Mouse (Mus musculus) ES-E14 (cell line): Measurements from ENCODE around the gene Amer2. TPM values are rescaled to one million over a fixed set of nuclear protein-coding genes. Genes with fewer than 3 reads are reported as not detected.

ENCODE experiments used
- DNase-seq: peaks from one replicate; pipeline ENCODE4 v3.0.0-alpha.2; 2013; ENCODE audit warnings: low read depth, low spot score
- H3K27ac ChIP-seq: 2 replicates; pipeline ENCODE4 v1.5.1; 2012; ENCODE audit warnings: low read depth, mild to moderate bottlenecking, low read length, moderate library complexity, mixed read lengths; ENCODE audit not compliant: poor library complexity, insufficient read depth, severe bottlenecking
- H3K36me3 ChIP-seq: 2 replicates; pipeline ENCODE4 v1.6.1; 2012; ENCODE audit warnings: mild to moderate bottlenecking, low read length, moderate library complexity, mixed read lengths; ENCODE audit not compliant: control insufficient read depth, poor library complexity, insufficient read depth, severe bottlenecking
- H3K4me1 ChIP-seq, 2 experiments: fragments of 150-350 bp in 1 of 2; sonication (generic) in 1 of 2; 2 replicates each; pipeline ENCODE4 v1.6.1; 2012; ENCODE audit warnings: low read length in 2 of 2, mild to moderate bottlenecking in 1 of 2, mixed read lengths in 1 of 2; ENCODE audit not compliant: control insufficient read depth in 2 of 2, insufficient read depth in 2 of 2, poor library complexity in 1 of 2
- H3K4me3 ChIP-seq, 2 experiments: fragments of 150-350 bp in 1 of 2; sonication (generic) in 1 of 2; 2 replicates each; pipeline ENCODE4 v1.5.1; 2012; ENCODE audit warnings: low read length in 2 of 2, low read depth in 1 of 2, mild to moderate bottlenecking in 1 of 2, mixed read lengths in 1 of 2; ENCODE audit not compliant: insufficient read depth in 1 of 2, poor library complexity in 1 of 2, severe bottlenecking in 1 of 2
- H3K9ac ChIP-seq: 2 replicates; pipeline ENCODE4 v1.6.1; 2012; ENCODE audit warnings: low read depth, mild to moderate bottlenecking, low read length, mixed read lengths; ENCODE audit not compliant: poor library complexity, insufficient read depth, severe bottlenecking
- H3K9me3 ChIP-seq: fragments of 150-350 bp; sonication (generic); 2 replicates; pipeline ENCODE4 v1.6.1; 2012; ENCODE audit warnings: low read depth, mild to moderate bottlenecking, low read length; ENCODE audit not compliant: control insufficient read depth, insufficient read depth
- CHD2 ChIP-seq: IDR thresholded peaks from 2 replicates; pipeline ENCODE4 v1.6.1; 2014; ENCODE audit warnings: mild to moderate bottlenecking, low read depth, low read length, inconsistent platforms
- HCFC1 ChIP-seq: IDR thresholded peaks from 2 replicates; pipeline ENCODE4 v1.6.1; 2012; ENCODE audit warnings: low read length, inconsistent platforms, borderline replicate concordance; ENCODE audit not compliant: insufficient read depth
- MAFK ChIP-seq: IDR thresholded peaks from 2 replicates; pipeline ENCODE4 v1.6.1; 2014; ENCODE audit warnings: mild to moderate bottlenecking, low read depth, low read length, inconsistent platforms; ENCODE audit not compliant: insufficient read depth
- ZC3H11A ChIP-seq: IDR thresholded peaks from 2 replicates; pipeline ENCODE4 v1.6.1; 2012; ENCODE audit warnings: low read depth, mild to moderate bottlenecking, inconsistent platforms, low read length, borderline replicate concordance
- ZNF384 ChIP-seq: IDR thresholded peaks from 2 replicates; pipeline ENCODE4 v1.6.1; 2012; ENCODE audit warnings: low read depth, low read length, inconsistent platforms
- in situ Hi-C, 2 experiments: fragments of 600-800 bp; cut with MboI; formaldehyde crosslinking; loops; one replicate each; pipeline ENCODE4 v1.15.1; 2025; ENCODE audit warnings: low sequenced_read_pairs in 2 of 2, inconsistent platforms in 1 of 2; ENCODE audit not compliant: unreplicated experiment in 2 of 2
- total RNA-seq: library from RNA; depleted of rRNA; stranded (reverse); fragments of 300-350 nt; gene quantifications from 2 replicates; pipeline ENCODE4 v1.2.3, GENCODE M21; 2012

Amer2 gene
- total RNA-seq, 1 experiment, result 0.09 TPM

GRCm38 (mm10) chr14:60397321-60397720 is 24.3 kb downstream of the Amer2 start:
- Histone ChIP-seq H3K4me1 (no peaks in the 10 kb centered on the region; a peak in 2 of 4 replicates), H3K36me3 (no peaks in the 10 kb centered on the region), H3K9ac (no peak overlapping the region), H3K27ac (no peak overlapping the region), H3K9me3 (no peaks in the 10 kb centered on the region), H3K4me3 (no peak overlapping the region)
- no peak for DNase-seq
- in situ Hi-C loops, result no loop called here
- TF ChIP-seq CHD2 (no peak), ZNF384 (no peak), ZC3H11A (no peak), HCFC1 (no peak), MAFK (no peak)

- DNase-seq, result no peak
- in situ Hi-C loops, result no loop called here
- no peaks in the 10 kb centered on the region for H3K9me3 ChIP-seq
- H3K27ac ChIP-seq, result no peak overlapping the region
- H3K36me3 ChIP-seq, result no peaks in the 10 kb centered on the region
- no peaks in the 10 kb centered on the region; a peak in 2 of 4 replicates for H3K4me1 ChIP-seq
- no peak overlapping the region for H3K9ac ChIP-seq
- TF ChIP-seq ZC3H11A (no peak), ZNF384 (no peak), MAFK (no peak), HCFC1 (no peak)
- H3K4me3 ChIP-seq, result no peak overlapping the region
These were observed 25.8 kb downstream of the Amer2 start for GRCm38 (mm10) chr14:60398861-60399260.

GRCm38 (mm10) chr14:60403228-60403627 is 30.2 kb downstream of the Amer2 start:
- no peaks in the 10 kb centered on the region for H3K36me3 ChIP-seq
- no peak overlapping the region for H3K4me3 ChIP-seq
- no peak for DNase-seq
- in situ Hi-C loops, result no loop called here
- H3K9ac ChIP-seq, result no peak overlapping the region
- no peak overlapping the region for H3K27ac ChIP-seq
- TF ChIP-seq ZC3H11A, result no peak
- TF ChIP-seq HCFC1, result no peak
- no peak for TF ChIP-seq MAFK
- TF ChIP-seq ZNF384, result no peak
- no peak for TF ChIP-seq CHD2
- no peaks in the 10 kb centered on the region; a peak in 2 of 4 replicates for H3K4me1 ChIP-seq
- no peaks in the 10 kb centered on the region for H3K9me3 ChIP-seq

- no peak overlapping the region for H3K27ac ChIP-seq
These were observed 32.8 kb downstream of the Amer2 start for GRCm38 (mm10) chr14:60405829-60406228.

GRCm38 (mm10) chr14:60406543-60406942 is 33.5 kb downstream of the Amer2 start:
- H3K27ac ChIP-seq, result no peak overlapping the region
- DNase-seq, result no peak
- H3K9ac ChIP-seq, result no peak overlapping the region
- in situ Hi-C loops, result no loop called here
- TF ChIP-seq MAFK (no peak), ZC3H11A (no peak), HCFC1 (no peak), CHD2 (no peak), ZNF384 (no peak)
- peaks cover 0 to 3% of the 10 kb centered on the region in 2 experiments; a peak in 2 of 4 replicates for H3K4me1 ChIP-seq
- H3K9me3 ChIP-seq, result no peaks in the 10 kb centered on the region
- no peaks in the 10 kb centered on the region for H3K36me3 ChIP-seq
- no peak overlapping the region for H3K4me3 ChIP-seq

More at GRCm38 (mm10) chr14:60405829-60406228, 32.8 kb downstream of the Amer2 start:
- H3K4me1 ChIP-seq, result peaks cover 0 to 3% of the 10 kb centered on the region in 2 experiments; a peak in 2 of 4 replicates
- in situ Hi-C loops, result no loop called here
- no peak overlapping the region for H3K4me3 ChIP-seq
- TF ChIP-seq MAFK (no peak), HCFC1 (no peak), ZNF384 (no peak), ZC3H11A (no peak), CHD2 (no peak)
- H3K36me3 ChIP-seq, result no peaks in the 10 kb centered on the region
- no peaks in the 10 kb centered on the region for H3K9me3 ChIP-seq
- no peak for DNase-seq
- no peak overlapping the region for H3K9ac ChIP-seq
